Mouse (Mus musculus) E14TG2a.4 (cell line): ENCODE data around the gene Sdk1.

ENCODE experiments used
- CTCF ChIP-seq: conservative IDR thresholded peaks from 2 replicates; pipeline ENCODE4 v1.5.1; 2014; ENCODE audit warnings: low read length
- POU5F1 ChIP-seq: IDR thresholded peaks from 2 replicates; pipeline ENCODE4 v1.6.1; 2014; ENCODE audit warnings: low read length, borderline replicate concordance

DNA sequence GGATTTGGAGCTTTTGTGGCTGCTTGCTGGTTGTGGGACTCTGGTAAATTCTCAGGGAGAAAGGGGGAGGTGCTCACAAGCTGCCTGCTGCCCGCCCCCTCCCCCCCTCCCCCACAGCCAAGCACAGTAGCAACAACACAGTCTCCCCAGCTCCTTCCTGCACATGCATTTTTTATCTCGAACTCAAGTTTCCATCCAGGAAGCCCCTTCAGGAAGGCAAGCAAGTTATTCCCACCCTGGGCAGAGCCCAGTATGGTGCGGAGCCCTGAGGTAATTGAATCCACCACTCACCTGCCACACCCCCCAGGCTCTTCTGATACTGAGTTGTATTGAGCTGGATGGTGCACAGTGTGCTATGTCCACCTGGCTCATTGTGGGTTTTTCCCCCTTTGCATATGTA, 768.9 kb downstream of the Sdk1 start:
- TF ChIP-seq CTCF (no peak), POU5F1 (no peak)
